Mouse (Mus musculus) kidney, adult 18-20 months (tissue): ENCODE measurements around the gene Pdp2.
"Not testable (repeated sequence)": the region's sequence is repeated elsewhere in the genome, so short reads cannot be mapped to it uniquely, and the experiment has no call there.

Experiments
- DNase-seq: peaks from one replicate; pipeline ENCODE4 v3.0.0; 2021

The Pdp2 gene

DNA sequence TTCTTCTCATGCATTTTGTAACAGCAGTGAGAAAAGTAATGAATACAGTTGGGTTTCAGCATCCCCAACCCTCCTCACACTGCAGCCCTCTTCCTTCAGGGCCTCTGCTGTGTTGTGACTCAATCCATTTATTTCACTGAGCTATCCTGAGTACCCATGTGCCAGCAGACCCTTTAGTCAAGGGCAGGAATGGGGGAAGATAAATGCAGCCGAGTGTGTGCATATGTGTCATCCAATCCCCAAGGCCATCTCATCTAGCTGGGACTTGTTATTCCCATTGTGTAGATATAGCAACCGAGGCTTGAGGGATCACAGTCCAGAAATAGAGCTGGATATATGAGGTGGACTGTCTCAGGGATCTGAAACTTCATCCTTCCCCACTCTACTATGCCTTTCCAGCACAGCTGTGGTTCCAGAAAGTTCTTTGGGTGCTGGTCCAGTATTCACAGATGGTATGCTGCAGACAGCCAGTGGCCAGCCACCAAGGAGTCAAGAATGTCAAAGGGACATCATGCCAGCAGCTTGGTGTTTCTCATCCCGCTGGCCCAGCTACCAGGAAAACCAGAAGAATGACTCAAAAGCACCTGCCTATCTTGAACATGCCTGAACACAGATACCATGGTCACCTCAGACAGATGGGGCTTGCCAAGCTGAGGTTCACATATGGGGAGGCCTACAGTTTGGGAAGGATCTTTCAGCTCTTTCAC lies 43.9 kb downstream of the Pdp2 start:
- no peak for DNase-seq

DNA sequence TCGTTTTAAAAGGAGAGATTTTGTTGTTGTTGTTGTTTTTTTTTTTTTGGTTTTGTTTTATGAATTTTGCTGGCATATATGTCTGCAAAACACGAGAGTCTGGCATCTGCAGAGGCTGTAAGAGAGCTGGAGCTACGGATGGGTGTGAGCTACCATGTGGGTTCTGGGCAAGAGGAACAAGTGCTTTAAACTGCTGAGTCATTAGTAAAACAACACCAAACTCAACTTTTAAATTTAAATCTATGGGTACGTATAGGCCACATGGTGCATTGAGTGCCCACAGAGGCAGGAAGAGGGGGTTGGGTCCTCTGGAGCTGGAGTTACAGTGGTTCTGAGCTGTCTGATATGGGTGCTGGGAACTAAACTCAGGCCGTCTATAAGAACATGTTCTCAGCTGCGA lies 46.8 kb downstream of the Pdp2 start:
- no peak for DNase-seq

DNA sequence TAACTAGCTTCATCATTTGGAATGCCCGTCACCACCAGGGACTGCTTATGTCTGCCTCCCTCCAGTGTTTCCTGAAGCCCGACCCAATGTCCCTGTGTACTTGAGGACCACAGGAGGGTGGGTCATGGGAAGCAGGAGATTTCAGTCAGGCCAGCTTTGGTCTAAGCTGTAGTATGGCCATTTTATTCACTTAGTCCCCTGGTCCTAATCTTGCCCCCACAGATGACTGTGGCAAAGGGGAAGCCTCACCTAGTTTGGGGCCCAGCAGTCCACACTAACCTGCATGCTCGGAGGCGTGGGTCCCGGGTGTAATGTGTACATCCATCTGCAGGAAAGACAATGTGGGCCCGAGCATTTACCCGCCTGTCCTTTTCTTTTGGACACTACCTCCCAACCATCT lies 49.0 kb downstream of the Pdp2 start:
- DNase-seq: no peak

DNA sequence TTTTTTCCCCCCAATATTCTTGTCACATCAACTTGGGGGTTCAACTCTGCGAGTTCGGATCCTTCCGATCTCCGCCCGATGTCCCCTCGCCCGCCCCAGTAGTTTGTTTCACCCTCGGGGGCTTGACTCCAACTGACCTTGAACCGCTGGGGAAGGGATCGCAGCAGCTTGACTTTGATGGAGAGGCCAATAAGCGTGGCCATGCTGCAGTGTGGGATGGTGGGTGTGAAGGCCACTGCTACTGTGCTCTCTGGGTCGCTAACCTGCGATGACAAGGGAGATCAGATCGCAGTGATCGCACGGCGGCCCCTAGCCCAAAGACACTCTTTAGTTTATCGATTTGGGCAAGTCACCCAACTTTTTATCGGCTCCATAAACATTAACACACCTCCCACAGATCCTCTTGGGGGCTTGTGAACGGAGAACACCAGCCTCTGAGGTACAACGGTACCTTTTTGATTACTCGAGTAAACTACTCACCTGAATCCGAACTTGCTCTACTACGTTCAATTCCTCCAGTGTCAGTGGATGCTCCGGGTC lies 49.6 kb downstream of the Pdp2 start:
- peak; percentile 15 for DNase-seq

DNA sequence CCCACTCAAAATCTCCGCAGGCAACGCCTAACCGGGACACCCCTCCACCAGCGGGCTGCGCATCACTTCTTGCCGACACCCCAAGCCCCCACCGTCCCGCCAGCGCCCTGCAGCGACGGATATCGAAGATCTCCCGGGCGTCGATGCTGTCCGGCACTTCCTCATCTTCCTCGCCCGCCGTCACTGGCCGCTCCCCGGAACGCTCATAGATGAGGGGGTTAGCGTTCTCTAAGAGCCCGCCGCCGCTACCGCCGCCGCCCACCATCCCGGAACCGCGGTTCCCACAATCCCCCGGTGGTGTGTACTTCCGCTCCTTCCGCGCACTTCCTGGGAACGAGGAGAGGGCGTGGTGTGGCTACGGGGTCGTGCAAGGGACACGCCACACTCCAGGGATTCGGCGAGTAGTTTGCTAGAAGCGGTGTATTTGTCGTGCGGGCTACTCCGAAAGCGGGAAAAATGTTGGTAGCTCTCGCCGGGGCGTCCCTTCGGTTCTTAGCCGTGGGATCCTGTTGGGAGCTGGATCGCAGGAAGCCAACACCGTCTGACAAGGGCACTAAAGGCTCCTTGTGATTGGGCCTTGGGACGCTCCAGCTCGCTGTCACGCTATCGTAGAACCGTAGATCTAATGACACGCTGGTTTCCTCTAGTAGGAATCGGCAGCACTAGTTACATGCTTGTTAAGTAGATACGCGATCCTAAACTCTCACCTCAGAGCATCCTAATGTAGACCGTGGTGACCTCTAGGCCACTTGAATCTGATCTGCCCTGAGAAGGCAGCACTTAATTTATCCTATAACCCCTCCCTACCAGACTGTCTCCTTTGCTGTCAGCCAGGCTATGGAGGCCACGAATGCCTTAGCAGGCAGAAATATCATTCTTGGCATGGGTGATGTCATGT lies 50.4 kb downstream of the Pdp2 start, which contains the start of gene Ciao2b:
Ciao2b (minus strand) TSS at position 540 of the 898 bp plus-strand sequence.
- peak; percentile 93 for DNase-seq

DNA sequence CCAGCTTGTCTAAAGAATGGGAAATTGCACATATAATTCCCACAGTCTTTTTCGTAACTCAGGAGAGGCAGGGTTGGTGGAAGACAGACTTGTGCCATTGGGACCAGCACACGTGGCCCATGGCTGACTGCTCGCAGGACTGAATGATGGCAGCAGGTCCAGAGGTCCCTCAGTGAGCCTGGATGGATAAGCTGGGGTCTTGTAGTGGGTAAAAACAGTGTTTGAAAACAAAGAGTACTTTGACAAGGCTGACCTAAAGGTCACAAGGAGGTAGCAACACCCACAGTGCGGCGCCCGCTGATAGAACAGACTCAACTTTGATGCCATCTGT lies 51.0 kb downstream of the Pdp2 start:
- no peak for DNase-seq

DNA sequence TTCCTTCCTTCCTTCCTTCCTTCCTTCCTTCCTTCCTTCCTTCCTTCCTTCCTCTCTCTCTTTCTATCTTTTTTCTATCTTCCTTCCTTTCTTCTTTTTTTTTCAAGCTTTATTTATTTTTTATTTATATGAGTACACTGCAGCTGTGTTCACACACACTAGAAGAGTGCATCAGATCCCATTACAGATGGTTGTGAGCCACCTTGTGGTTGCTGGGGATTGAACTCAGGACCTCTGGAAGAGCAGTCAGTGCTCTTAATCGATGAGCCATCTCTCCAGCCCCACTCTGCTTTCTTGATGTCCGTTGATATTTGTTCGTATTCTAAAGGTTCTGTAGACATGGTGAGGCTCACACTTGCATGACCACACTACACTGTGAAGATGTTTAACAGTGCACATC lies 52.9 kb downstream of the Pdp2 start:
- not testable (repeated sequence) for DNase-seq
